Comparison of ENCODE assay signal across 8 mouse cellular contexts in genomic region chr7:28808957-28809393, GRCm38 (mm10). TPM values are rescaled to one million over a fixed set of nuclear protein-coding genes. Genes with fewer than 3 reads are reported as not detected.
DNase-seq lines count a peak whose midpoint lies in the region; ATAC-seq lines count a peak whose summit lies in the region.

No protein-coding gene starts in this region.

- H3K36me3 ChIP-seq in embryonic facial prominence, embryonic 13.5 days = peaks cover 21% of the 10 kb centered on the region
- peaks cover 21% of the 10 kb centered on the region for H3K36me3 ChIP-seq in limb, embryonic 13.5 days
- H3K36me3 ChIP-seq in midbrain, embryonic 15.5 days (replicated peaks) = peaks cover 8% of the 10 kb centered on the region

- H3K4me1 ChIP-seq in embryonic facial prominence, embryonic 13.5 days = peaks cover 34% of the 10 kb centered on the region
- H3K4me1 ChIP-seq in limb, embryonic 13.5 days = peaks cover 34% of the 10 kb centered on the region
- H3K4me1 ChIP-seq in midbrain, embryonic 15.5 days = peaks cover 36% of the 10 kb centered on the region

- H3K9ac ChIP-seq in embryonic facial prominence, embryonic 13.5 days = peak overlapping the region; percentile 95
- H3K9ac ChIP-seq in limb, embryonic 13.5 days = peak overlapping the region; percentile 92
- peak overlapping the region; percentile 82 for H3K9ac ChIP-seq in midbrain, embryonic 15.5 days

- H3K4me2 ChIP-seq in embryonic facial prominence, embryonic 13.5 days = peak overlapping the region; percentile 94
- H3K4me2 ChIP-seq in limb, embryonic 13.5 days (replicated peaks) = peak overlapping the region; percentile 96
- H3K4me2 ChIP-seq in midbrain, embryonic 15.5 days = peak overlapping the region; percentile 98

- H3K4me3 ChIP-seq in embryonic facial prominence, embryonic 13.5 days = peak overlapping the region; percentile 71
- H3K4me3 ChIP-seq in limb, embryonic 13.5 days = peak overlapping the region; percentile 73
- peak overlapping the region; percentile 75 for H3K4me3 ChIP-seq in midbrain, embryonic 15.5 days

- no peaks in the 10 kb centered on the region for H3K27me3 ChIP-seq in embryonic facial prominence, embryonic 13.5 days
- H3K27me3 ChIP-seq in limb, embryonic 13.5 days = no peaks in the 10 kb centered on the region
- H3K27me3 ChIP-seq in midbrain, embryonic 15.5 days (replicated peaks) = no peaks in the 10 kb centered on the region

- peak; percentile 80 for DNase-seq in 3T3-L1 (ENCODE audit: low read depth, low spot score)
- peak; percentile 91 for DNase-seq in adrenal gland, postnatal 4 days (ENCODE audit: low spot score in 2 of 2)
- peak; percentile 96 for DNase-seq in heart, adult 8-10 months (ENCODE audit: low spot score)
- DNase-seq in kidney, adult 8-10 months = peak; percentile 91 to 94
- DNase-seq in spleen, adult 18-20 months = peak; percentile 91 to 97

- peak; percentile 67 for ATAC-seq in embryonic facial prominence, embryonic 13.5 days (ENCODE audit: insufficient number of reproducible peaks, insufficient read depth, low FRiP score, low TSS enrichment, low read depth)
- ATAC-seq in limb, embryonic 13.5 days (ENCODE audit: low FRiP score, low read depth) = peak; percentile 71
- peak; percentile 58 for ATAC-seq in midbrain, embryonic 15.5 days (replicated peaks)

- WGBS in embryonic facial prominence, embryonic 13.5 days = under 1% methylated on average over 31 of the region's 32 CpGs
- WGBS in limb, embryonic 13.5 days = 0% methylated on average over 30 of the region's 32 CpGs
- WGBS in midbrain, embryonic 15.5 days = under 1% methylated on average over 26 of the region's 32 CpGs

- H3K9me3 ChIP-seq in embryonic facial prominence, embryonic 13.5 days = no peaks in the 10 kb centered on the region
- H3K9me3 ChIP-seq in limb, embryonic 13.5 days = no peaks in the 10 kb centered on the region
- H3K9me3 ChIP-seq in midbrain, embryonic 15.5 days = no peaks in the 10 kb centered on the region

- peak overlapping the region; percentile 100 for H3K27ac ChIP-seq in embryonic facial prominence, embryonic 13.5 days
- peak overlapping the region; percentile 100 for H3K27ac ChIP-seq in limb, embryonic 13.5 days
- peak overlapping the region; percentile 99 for H3K27ac ChIP-seq in midbrain, embryonic 15.5 days

RNA-seq across cellular contexts. Expression of gene Hnrnpl, which starts 0.6 kb away (rescaled TPM):
- 100 to 1,000 TPM; 722 to 725 TPM for total RNA-seq in adrenal gland, postnatal 4 days (2021)
- 301 and 303 TPM in 2 replicates for polyA plus RNA-seq in embryonic facial prominence, embryonic 13.5 days (2015; fragmentation: Nextera tagmentation; extraction: Ambion mirVana)
- 100 to 1,000 TPM; 185 to 230 (median 214) TPM for total RNA-seq in heart, adult 8-10 months (2022)
- polyA plus RNA-seq in limb, embryonic 13.5 days (2015; fragmentation: Nextera tagmentation; extraction: Ambion mirVana) = 284 and 285 TPM in 2 replicates
- 175 and 176 TPM in 2 replicates for polyA plus RNA-seq in midbrain, embryonic 15.5 days (2015; fragmentation: Nextera tagmentation; extraction: Ambion mirVana)

RNA-seq across cellular contexts. Expression of gene Ech1, which starts 16.0 kb away (rescaled TPM):
- total RNA-seq in adrenal gland, postnatal 4 days (2021) = 100 to 1,000 TPM; 327 to 392 TPM
- 153 TPM in 2 replicates for polyA plus RNA-seq in embryonic facial prominence, embryonic 13.5 days (2015; fragmentation: Nextera tagmentation; extraction: Ambion mirVana)
- total RNA-seq in heart, adult 8-10 months (2022) = 1,000 to 10,000 TPM; 2,066 to 2,754 (median 2,219) TPM
- polyA plus RNA-seq in limb, embryonic 13.5 days (2015; fragmentation: Nextera tagmentation; extraction: Ambion mirVana) = 155 TPM in 2 replicates
- polyA plus RNA-seq in midbrain, embryonic 15.5 days (2015; fragmentation: Nextera tagmentation; extraction: Ambion mirVana) = 92.7 and 94.7 TPM in 2 replicates

RNA-seq across cellular contexts. Expression of gene Rinl, which starts 20.2 kb away (rescaled TPM):
- 1 to 10 TPM; 2.2 to 4.2 TPM for total RNA-seq in adrenal gland, postnatal 4 days (2021)
- 2.6 and 4.1 TPM in 2 replicates for polyA plus RNA-seq in embryonic facial prominence, embryonic 13.5 days (2015; fragmentation: Nextera tagmentation; extraction: Ambion mirVana)
- 1 to 10 TPM; 1.4 to 3.0 (median 1.6) TPM for total RNA-seq in heart, adult 8-10 months (2022)
- 3.1 and 3.6 TPM in 2 replicates for polyA plus RNA-seq in limb, embryonic 13.5 days (2015; fragmentation: Nextera tagmentation; extraction: Ambion mirVana)
- 2.4 and 3.3 TPM in 2 replicates for polyA plus RNA-seq in midbrain, embryonic 15.5 days (2015; fragmentation: Nextera tagmentation; extraction: Ambion mirVana)

RNA-seq across cellular contexts. Expression of gene Lgals4, which starts 24.7 kb away (rescaled TPM):
- total RNA-seq in adrenal gland, postnatal 4 days (2021) = 10 to 100 TPM; 29.2 to 33.2 TPM
- polyA plus RNA-seq in embryonic facial prominence, embryonic 13.5 days (2015; fragmentation: Nextera tagmentation; extraction: Ambion mirVana) = 8.7 and 15.3 TPM in 2 replicates
- total RNA-seq in heart, adult 8-10 months (2022) = 10 to 100 TPM; 17.3 to 32.1 (median 24.6) TPM
- polyA plus RNA-seq in limb, embryonic 13.5 days (2015; fragmentation: Nextera tagmentation; extraction: Ambion mirVana) = 9.6 and 10.3 TPM in 2 replicates
- polyA plus RNA-seq in midbrain, embryonic 15.5 days (2015; fragmentation: Nextera tagmentation; extraction: Ambion mirVana) = 5.6 and 8.2 TPM in 2 replicates

RNA-seq across cellular contexts. Expression of gene Nfkbib, which starts 41.7 kb away (rescaled TPM):
- 10 to 100 TPM; 24.6 to 27.3 TPM for total RNA-seq in adrenal gland, postnatal 4 days (2021)
- 38.8 and 40.5 TPM in 2 replicates for polyA plus RNA-seq in embryonic facial prominence, embryonic 13.5 days (2015; fragmentation: Nextera tagmentation; extraction: Ambion mirVana)
- 10 to 100 TPM; 22.8 to 29.1 (median 28.1) TPM for total RNA-seq in heart, adult 8-10 months (2022)
- polyA plus RNA-seq in limb, embryonic 13.5 days (2015; fragmentation: Nextera tagmentation; extraction: Ambion mirVana) = 41.7 and 46.0 TPM in 2 replicates
- polyA plus RNA-seq in midbrain, embryonic 15.5 days (2015; fragmentation: Nextera tagmentation; extraction: Ambion mirVana) = 65.8 and 66.5 TPM in 2 replicates

Comparison
In these comparisons a context has a peak if more than half of its experiments do, and no peak if none do; other contexts are left out.
1. Peak in every context shown above with its lines: DNase-seq, ATAC-seq, H3K4me3 ChIP-seq and H3K27ac ChIP-seq.